Mouse (Mus musculus) adrenal gland, adult 2 months (tissue): ENCODE measurements at regions not wholly inside any gene's neighbourhood (a gene's known extent, or its start where the extent isn't known, plus 50 kb on each side); places are given as distances from the start of the nearest gene placed in this dataset.

Experiments
- DNase-seq: peaks from one replicate; pipeline ENCODE4 v3.0.0; 2021

DNA sequence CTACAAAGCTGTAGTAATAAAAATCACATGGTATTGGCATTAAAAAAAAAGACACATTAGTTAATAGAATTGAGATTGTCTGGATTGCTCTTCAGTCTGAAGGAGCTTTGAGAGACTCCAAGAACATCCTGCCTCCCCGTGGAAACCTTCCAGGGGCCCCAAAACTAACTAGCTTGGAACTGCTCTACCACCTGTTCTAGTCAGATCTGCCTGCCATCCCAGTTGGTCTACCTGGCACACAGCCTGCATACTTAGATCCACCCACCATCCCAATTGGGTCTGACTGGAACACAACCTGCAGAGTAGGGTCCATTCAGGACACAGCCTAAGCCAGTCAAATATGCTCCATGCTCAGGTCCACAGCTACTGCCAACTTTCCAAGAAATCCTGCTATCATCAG is 503.6 kb downstream of the Rapgef2 start:
- no peak for DNase-seq

DNA sequence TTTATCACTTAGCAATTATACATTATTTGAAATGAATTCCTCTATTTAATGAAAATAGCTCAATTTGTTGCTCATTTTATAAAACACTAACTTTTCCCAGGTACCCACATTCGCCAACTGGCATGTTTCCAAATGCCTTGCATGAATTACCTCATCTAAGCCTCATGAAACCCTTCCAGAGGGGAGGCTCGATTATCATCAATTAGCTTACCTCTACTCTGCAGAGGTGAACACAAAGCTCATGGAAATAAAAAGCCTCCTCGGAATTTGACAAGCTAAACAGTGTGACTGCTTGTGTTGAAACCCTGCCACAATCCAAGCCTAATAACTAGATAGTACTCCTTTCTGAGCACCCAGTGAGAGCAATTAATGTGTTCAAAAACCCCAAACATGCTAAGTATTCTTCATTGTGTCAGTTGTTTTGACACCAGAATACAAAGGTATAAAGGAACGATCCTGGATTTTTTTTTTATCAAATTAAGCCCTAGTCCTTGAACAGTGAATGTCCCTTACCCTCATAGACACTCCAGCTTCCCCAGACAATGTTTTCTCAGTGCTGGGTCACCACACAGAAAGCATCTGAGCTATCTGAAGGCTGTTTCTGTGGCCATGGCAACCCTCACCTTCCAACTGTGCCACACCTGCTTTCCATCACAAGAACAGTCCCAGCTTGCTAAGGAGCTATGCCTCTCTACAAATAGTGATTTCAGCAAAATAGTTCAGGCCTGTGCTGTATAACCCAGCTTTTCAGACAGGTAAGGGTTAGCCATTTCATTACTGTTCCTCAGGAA is 530.4 kb downstream of the Rapgef2 start:
- no peak for DNase-seq

DNA sequence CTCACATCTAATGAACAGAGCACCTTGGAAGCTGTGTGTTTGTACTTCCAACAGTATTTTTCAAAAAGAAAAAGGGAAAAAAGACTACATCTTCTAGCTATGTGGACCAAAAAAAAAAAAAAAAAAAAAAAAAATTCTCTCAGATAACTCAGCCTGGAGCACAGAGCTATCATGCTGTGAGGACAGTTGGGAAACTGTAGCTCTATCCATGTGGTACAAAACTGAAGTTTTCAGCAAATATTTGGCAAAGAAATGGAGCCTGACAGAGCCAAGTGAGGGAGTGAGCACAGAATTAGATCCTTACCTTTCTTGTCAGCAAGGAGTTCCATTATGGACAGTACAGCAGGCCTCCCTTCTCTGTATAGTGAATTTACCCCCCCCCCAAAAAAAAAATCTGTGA is 550.2 kb downstream of the Rapgef2 start:
- no peak for DNase-seq

DNA sequence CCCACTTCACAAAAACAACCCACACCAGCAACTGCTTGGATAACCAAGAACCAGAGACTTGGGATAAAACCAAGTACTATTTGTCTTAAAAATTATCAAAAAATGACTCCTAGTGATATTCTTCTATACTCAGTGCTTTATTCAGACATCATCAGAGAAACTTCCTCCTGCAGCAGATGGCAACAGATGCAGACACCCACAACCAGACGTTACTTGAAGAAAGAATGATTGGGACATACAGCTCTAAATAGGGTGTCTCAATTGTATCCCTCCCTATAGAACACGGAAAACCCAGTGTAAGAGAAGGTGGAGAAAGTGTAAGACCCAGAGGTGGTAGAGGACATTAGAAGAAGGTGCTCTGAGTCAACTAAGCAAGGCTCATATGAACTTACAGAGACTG is 569.6 kb downstream of the Rapgef2 start:
- no peak for DNase-seq

DNA sequence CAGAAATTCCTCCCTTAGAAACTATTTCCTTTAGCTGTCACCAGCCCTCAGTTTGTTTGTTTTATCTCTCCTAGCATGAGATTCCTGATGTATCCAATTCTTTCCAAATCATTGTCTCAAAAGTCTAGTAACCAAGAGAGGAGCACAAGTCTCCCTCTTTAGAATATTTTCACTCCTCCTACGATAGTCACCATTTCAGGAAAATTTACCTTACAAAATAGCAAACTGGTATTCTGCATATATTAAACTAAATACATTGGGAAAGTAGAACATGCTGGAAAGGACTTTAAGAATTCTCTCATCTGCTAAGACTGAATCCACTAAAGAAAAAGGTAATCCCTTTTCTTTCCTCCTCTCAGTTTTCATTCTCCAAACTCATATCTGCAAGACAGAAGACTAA is 578.6 kb downstream of the Rapgef2 start:
- DNase-seq: no peak

DNA sequence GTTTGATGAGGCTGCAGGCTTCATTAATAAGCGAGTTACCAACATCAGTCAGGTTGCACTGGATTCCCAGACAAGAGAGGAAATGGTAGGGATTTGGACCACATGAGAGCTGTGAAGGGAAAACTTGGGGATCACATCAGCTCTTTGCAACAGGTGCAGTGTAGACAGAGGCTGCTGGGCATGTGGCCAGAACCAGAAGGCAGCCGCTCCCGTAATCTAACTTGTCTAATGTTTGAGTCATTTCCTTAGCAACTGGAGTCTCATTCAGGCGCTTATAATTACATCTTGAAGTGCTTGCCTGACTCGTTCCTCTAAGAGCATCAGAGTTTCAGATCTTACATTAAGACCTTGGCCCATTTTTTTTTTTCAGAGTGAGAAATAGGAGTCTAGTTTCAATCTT is 587.4 kb downstream of the Rapgef2 start:
- no peak for DNase-seq

DNA sequence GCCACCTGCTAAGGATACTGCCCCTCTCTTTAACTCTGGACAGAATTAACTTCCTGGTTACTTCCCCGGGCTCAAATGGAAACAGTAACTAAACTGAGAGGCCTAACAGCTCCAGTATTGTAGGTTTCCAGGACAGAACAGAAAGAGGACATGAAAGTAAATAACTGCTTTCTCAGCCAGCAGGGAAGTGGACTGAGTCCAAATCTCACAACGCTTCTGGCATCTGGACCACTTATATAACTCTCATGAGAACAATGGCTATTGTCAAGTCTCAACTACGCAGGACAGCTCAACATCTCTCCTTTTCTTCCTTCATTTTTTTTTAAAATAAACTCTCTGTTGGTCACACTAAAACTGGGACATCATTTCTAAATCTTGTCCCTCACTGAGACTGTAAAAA is 594.8 kb downstream of the Rapgef2 start:
- DNase-seq: no peak

DNA sequence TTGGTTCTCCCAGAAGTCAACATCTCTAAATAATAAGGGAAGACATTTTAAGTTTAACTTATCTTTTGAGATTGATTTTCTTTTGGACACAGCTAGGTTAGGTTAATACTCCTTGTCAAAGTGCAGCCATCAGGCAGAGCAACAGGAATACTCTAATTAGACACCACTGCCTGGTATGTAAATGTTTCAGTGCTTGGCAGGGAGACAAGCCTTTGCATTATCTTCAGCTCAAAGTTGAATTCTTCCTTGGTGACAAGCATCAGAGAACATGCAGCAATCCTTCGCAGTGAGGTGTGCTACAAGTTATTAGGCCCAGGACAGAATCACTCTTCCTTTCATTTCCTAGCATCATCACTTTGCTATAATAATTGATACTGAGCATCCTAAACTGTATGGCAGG is 608.7 kb downstream of the Rapgef2 start:
- DNase-seq: no peak

DNA sequence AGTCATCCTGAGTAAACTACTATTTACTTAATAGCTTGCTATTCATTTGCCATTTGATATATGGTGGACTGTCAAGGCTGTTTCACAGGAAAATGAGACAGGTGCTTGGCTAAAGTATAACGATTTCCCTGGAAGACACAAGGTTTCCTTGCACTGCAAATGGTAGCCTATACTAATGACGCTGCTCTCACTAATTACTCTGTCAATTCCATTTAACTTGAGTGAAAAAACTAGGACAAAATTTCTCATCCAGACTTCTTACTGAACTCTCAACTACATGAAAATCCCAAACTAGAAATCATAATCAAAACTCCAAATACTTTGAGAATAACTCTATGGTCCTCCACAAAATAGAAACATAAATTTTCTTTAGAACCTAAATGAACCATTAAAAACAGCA is 609.5 kb downstream of the Rapgef2 start:
- no peak for DNase-seq

DNA sequence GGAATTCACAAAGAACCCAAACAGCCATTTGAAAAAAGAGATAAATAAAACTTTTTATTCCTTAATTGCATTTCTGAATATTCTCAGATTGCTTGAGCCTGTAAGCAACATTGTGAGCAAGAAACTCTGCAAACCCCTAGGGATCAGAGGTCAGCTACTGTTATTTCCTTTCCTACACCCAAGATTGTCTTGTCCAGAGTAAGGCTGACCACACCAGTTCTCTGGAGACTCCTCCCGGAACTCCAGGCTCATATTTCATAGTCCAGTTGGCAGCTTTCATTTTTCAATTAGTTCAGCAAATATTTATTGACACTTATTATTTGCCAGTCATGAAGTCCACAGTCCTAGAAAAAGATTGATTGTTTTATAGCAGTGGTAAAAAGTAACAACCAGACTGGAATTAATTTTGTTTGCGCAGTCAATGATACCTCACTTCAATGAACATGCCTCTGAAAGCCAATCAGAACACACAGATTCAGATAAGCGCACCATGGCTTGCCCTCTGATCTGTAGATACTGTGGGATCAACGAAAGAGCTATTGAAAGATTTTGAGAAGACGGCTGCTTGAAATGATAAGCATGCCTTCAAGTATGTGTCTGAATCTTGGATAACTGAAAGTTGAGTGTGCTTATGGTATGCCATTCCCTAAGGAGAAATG is 611.7 kb downstream of the Rapgef2 start:
- no peak for DNase-seq

DNA sequence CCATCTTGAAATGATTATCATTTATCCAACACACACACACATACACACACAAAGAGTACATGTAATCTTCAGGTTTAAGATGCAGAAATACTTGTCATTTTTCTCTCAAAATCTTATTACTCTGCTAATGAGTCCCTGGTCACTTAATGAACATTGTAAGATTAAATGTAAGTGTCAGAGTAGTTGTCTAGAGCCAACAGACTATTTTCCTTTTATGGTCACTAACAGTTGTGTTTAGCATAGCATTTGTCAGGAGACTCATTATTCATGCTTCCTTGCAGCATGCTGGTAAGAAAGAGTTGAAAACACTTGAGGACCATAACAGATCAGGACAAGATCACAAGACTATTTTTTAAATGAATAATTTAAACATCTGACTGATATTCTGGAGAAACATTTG is 618.3 kb downstream of the Rapgef2 start:
- no peak for DNase-seq

DNA sequence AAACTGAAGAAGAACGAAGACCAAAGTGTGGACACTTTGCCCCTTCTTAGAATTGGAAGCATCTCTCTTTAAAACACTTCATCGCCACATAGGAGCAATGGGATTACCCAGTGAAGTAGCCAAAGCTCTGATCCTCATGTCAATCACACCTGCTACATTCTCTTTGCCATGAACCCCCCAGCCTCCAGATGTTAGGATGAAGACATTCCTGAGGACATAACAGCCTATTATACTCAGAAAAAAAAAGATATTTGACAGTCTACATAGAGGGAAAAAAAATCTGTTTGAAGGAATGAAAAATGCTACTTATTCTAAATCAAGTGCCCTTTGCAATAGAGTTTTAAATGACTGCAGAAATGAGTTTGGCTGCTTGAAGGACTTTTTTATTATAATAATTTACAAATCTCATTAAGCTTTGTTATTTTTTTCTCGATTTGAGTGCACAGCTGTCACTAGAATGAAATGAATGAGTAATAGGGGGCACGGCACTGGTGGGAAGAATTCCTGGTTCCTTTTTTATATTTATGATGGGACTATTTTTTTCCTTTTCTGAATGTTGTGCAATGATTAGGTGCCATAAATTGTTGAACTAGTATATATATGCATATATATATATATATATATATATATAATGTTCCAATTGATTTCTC is 618.8 kb downstream of the Rapgef2 start:
- DNase-seq: no peak

DNA sequence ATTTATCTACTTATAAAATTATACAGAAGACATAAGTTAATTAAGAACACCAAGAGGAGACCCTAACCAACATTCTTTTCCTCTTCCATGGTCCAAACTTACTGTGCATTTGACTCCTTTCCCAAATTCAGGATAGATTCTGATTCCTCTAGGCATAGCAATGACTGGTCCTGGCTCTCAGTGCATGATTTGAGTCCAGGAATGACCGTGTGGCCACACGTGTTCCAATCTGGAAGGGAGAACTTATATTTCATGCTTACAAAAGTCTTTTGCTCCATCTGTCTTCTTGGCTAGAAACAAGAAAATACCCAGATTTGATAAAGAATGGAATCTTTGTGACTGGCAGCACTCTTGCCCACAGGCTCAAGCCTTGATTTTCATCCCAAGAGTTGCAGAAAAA is 638.2 kb downstream of the Rapgef2 start:
- DNase-seq: no peak

DNA sequence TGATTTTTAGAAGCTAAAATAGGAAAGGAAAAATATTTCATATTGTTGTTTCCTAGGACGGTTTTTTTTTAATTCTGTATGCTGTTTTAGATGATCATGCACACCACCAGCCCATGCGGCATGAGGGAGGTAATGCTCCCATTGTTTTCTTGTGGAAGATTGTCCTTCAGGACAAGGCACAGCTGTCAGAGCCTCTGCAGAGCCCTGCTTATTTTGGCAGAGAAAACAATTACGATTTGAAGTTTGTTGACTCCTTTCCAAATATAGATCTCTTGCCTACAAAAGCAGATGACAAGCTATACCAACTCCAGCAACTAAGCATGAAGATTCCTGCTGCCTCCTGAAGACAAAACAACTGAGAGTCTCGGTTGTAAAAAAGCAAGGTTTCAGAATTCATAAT is 650.9 kb downstream of the Rapgef2 start:
- no peak for DNase-seq

DNA sequence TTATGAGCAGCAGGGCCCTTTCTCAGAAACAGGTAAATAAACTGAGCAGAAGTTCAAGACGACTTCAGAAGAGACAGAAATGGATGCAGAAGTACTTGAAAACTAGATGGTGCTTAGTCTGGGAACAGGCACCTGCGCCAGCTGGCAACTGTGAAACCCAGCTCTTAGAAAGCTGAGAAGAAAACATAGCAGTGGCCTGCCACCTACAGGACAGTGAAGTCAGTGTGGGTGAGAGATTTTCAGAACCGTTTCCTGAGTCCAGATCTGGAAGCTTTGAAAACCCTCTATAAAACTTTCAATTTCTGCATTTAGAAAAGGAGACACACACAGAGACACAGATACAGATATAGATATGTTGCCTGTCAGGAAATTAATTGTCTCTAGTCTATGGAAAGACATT is 667.4 kb downstream of the Rapgef2 start:
- DNase-seq: no peak

DNA sequence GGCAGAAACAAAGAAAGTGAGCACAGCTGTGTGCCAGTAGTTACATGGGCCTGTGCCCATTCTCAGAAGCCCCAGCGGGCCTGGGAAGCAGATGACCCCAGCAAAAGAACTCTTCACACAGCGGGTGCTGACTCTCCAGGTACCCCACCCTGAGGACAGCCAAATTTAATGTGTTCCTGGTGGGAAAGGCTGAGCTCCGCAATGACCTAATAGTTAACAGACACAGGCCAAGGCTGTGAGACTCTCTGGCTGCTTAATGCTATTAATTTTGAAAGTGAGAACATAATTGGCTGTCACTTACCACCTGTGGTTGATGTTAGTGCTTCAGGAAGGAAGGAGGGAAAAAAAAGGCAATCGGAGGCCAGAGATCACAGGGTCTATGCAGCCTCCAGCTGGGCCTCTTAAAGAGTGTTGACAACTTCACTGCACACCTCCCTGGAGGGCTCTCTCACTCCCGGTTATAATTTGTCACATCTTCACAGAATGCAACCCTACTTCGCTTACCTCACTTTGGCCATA is 691.5 kb downstream of the Rapgef2 start:
- no peak for DNase-seq

DNA sequence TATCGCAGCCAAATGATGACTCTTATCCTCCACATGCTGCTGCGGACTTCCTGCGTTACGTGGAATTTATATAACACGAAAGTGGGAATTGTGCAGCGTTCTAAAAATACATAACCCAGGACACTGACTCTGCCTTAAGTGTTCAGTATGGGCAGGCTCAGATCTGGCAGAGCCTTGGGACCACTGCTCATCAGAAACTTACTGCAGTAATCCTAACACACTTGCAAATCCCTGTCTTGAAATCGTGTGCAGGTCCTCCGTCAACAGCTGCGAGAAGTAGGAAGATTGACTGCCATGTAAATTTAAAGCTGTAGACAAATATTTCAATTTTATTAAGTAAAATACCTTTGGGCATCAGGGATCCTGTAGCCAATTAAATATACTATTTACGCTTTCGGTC is 692.0 kb downstream of the Rapgef2 start:
- no peak for DNase-seq

DNA sequence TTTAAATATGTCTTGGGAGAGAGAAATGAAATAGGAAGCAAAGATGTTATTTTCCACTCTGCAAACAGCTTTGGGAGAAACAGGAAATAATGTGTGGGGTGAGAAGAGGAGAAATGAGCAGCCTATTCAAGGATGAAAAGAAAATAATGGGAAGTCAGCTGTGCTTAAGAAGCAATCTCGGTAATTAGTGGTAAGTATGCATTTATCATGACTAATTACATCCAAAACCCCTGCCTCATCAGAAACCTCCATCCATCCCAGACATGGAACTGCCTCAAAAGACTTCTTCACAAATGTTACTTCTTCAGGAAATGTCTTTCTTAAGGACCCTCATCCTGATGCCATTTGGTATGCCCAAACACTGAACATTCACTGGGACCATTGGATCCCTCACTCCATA is 699.7 kb downstream of the Rapgef2 start:
- no peak for DNase-seq

DNA sequence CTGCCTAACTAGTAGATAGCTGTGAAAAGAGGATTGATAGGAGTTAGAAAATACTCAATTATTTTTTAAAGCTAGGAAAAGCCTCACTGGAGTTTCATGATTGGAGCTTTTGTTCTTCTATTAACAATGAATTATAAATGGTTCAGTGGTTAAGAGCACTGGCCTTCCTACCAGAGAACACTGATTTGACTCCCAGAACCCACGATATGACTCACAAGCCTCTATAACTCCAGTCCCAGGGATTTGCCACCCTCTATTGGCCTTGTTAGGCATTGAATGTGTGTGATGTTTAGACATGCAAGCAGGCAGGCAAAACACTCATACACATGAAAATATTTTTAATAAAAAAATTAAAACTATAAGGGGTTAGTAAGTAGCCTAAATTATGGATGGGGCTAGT is 704.4 kb downstream of the Rapgef2 start:
- DNase-seq: no peak

DNA sequence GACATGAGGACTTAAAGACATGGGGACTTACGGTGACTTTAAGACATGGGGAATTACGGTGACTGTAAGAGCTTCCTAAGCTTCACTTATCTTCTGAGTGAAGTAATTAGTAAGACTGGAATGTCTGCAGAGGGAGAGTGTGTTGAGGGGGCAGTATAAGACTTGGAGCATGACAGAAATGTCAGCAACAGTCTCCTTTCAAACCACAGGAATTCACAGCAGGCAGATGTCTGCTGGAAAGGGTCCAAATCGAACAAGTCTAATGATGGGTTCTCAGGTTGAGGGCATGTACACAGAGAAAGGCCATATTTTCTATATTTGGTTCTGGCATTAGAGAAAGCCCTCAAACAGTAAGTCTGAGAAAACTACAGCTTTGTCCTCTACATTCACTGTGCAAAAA is 705.2 kb downstream of the Rapgef2 start:
- no peak for DNase-seq

DNA sequence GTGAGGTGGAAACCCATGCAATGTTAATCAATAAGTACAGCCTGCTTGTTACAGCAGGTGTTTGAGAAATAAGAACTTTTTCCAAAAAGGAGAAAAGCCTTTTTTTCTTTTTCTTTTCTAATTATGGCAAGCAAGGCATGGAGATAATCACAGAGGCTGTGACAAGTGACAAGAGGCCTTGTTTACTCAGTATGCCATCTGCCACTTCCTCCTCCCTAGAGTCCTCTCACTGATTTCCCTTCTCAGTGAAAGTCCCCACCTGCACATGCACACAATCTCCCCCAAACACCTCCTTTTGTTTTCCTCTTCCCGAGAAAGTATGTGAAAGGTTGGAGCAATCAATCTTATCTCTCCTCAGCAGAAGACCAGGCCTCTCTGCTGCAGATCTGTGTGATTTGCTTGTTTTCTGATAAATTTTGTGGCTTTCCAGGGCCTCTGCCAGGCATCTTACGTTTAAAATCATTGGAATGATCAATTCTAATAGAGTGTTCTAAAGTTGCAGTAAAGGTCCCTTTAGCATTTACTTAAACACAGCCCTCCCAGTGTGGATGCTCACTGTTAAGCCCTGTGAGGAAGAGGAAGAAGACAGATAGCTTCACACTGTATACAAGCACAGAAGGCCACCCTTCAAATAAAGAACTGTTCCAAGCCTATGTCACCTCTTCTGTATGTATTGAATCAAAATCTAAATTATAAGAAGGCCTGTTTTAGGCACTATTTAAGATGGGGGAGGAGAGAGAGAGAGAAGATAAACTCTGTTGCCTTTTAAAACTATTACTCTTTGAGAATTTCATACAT is 710.5 kb downstream of the Rapgef2 start:
- DNase-seq: no peak

DNA sequence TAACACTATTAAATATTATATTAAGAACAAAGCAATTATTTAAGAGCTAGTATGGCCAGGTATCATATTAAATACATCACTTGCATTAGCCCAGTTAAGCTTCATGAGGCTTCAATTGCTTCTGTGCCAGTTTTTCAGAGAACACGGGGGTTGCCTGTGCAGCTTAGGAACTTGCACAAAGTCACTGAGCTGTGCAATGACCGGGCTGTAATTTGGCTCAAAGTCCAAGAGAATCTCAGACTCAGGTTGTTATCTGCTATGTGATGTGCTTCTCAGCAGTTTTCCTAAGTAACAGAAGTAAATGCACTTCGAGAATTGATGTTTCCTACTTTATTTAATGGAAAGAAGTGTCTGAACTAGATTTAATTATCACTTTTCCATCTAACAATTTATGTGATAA is 711.5 kb downstream of the Rapgef2 start:
- no peak for DNase-seq

DNA sequence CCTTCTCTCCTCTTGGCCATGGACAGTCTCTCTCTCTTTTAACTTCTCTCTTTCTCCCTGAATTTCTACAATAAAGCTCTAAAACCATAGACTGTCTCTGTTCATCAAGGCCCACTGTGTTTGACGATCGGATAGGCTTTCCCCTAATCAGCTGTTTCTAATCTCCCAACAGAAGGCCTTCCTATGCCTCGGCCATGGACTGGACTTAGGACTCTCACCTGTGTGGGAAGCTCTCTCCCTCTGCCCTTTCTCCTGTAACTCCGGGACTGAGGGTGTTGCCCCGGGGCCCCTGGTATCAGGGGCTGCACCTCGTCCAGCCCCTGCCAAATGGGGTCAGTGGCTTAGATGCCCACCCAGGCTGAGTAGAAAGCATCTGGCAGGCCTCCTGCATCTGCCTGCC is 713.0 kb downstream of the Rapgef2 start:
- no peak for DNase-seq
